Mouse (Mus musculus) heart, adult 2 months (tissue): ENCODE results near the gene Tbrg4. TPM values are rescaled to one million over a fixed set of nuclear protein-coding genes. Genes with fewer than 3 reads are reported as not detected.

Source experiments
- DNase-seq, 2 experiments: peaks; one replicate each; pipeline ENCODE4 v3.0.0; 2021
- H3K27ac ChIP-seq: fragments of 200-600 bp; 2 replicates; pipeline ENCODE4 v1.8.1; 2022
- H3K27me3 ChIP-seq: fragments of 200-500 bp; 2 replicates; pipeline ENCODE4 v1.6.1; 2012; ENCODE audit warnings: mild to moderate bottlenecking, low read length, inconsistent platforms, mixed read lengths; ENCODE audit not compliant: control insufficient read depth, insufficient read depth
- H3K36me3 ChIP-seq: fragments of 200-500 bp; 2 replicates; pipeline ENCODE4 v1.6.1; 2012; ENCODE audit warnings: low read length, inconsistent platforms; ENCODE audit not compliant: control insufficient read depth, insufficient read depth
- H3K4me1 ChIP-seq: fragments of 200-500 bp; 2 replicates; pipeline ENCODE4 v1.6.1; 2011; ENCODE audit warnings: low read length; ENCODE audit not compliant: control insufficient read depth, insufficient read depth
- H3K4me3 ChIP-seq: fragments of 200-600 bp; 2 replicates; pipeline ENCODE4 v1.8.1; 2022
- H3K79me2 ChIP-seq: fragments of 200-500 bp; replicated peaks from 2 replicates; pipeline ENCODE4 v1.6.1; 2012; ENCODE audit warnings: mild to moderate bottlenecking, inconsistent platforms, low read length, moderate library complexity, mixed read lengths; ENCODE audit not compliant: control insufficient read depth, insufficient read depth
- H3K9ac ChIP-seq: fragments of 200-500 bp; 2 replicates; pipeline ENCODE4 v1.6.1; 2012; ENCODE audit warnings: low read depth, mild to moderate bottlenecking, control low read depth, inconsistent platforms, low read length, mixed read lengths
- CTCF ChIP-seq: fragments of 200-600 bp; IDR thresholded peaks from 2 replicates; pipeline ENCODE4 v1.8.1; 2022; ENCODE audit warnings: antibody characterized with exemption, mild to moderate bottlenecking, moderate library complexity
- EP300 ChIP-seq: fragments of 200-500 bp; IDR thresholded peaks from 2 replicates; pipeline ENCODE4 v1.6.1; 2011; ENCODE audit warnings: low read depth, low read length, control low read depth; ENCODE audit not compliant: insufficient read depth
- POLR2A ChIP-seq: fragments of 200-500 bp; IDR thresholded peaks from 2 replicates; pipeline ENCODE4 v1.6.1; 2011; ENCODE audit warnings: mild to moderate bottlenecking, low read depth, low read length, control low read depth; ENCODE audit not compliant: insufficient read depth
- WGBS: fragments of 180-500 bp; shearing (Covaris S2); methylation state at CpG from one replicate; pipeline ENCODE4 v1.1.7; 2018; 5-methylcytosine and 5-hydroxymethylcytosine counted together
- intact Hi-C: fragments of 180-260 bp; cut with DNase I; formaldehyde crosslinking; loops from one replicate; pipeline ENCODE4 v1.15.1; 2025
- polyA plus RNA-seq: library from polyadenylated mRNA; depleted of rRNA; stranded (reverse); fragments of >200 nt; gene quantifications from 2 replicates; pipeline ENCODE4 v1.2.3, GENCODE M21; 2012
- total RNA-seq, 2 experiments: library from RNA; stranded (reverse); gene quantifications; 2 replicates each; pipeline ENCODE4 v1.2.3; 2021

Tbrg4 gene
- total and polyA plus RNA-seq, 3 experiments, result 85.1 to 110 (median 95.8) TPM

DNA sequence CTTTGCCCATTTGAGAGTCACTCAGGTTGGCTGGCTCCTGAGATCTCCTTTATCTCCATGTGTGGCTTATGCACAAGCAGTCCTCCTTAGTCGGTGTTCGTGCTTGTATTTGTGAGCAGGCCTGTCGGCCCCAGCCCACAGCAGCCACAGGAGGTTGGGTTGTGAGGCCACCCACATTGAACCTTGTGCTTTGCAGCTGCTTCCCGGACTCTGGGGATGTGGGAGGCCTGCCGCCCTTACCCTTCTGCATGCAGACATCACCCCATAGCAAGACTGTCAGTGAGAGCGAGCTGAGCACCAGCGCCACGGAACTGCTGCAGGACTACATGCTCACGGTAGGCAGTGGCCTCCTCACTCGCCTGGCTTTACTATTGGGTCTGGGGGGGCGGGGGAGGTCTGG is 32.5 kb downstream of the Tbrg4 start:
- H3K9ac ChIP-seq, result no peak overlapping the region
- intact Hi-C loops, result no loop called here
- H3K27me3 ChIP-seq, result no peaks in the 10 kb centered on the region
- 88% methylated on average over 11 of the region's 11 CpGs for WGBS
- no peak for DNase-seq
- no peak for TF ChIP-seq EP300
- TF ChIP-seq POLR2A, result no peak
- no peak for TF ChIP-seq CTCF
- H3K27ac ChIP-seq, result no peak overlapping the region
- H3K79me2 ChIP-seq, result no peaks in the 10 kb centered on the region
- H3K36me3 ChIP-seq, result no peaks in the 10 kb centered on the region
- H3K4me3 ChIP-seq, result no peak overlapping the region
- no peaks in the 10 kb centered on the region for H3K4me1 ChIP-seq

DNA sequence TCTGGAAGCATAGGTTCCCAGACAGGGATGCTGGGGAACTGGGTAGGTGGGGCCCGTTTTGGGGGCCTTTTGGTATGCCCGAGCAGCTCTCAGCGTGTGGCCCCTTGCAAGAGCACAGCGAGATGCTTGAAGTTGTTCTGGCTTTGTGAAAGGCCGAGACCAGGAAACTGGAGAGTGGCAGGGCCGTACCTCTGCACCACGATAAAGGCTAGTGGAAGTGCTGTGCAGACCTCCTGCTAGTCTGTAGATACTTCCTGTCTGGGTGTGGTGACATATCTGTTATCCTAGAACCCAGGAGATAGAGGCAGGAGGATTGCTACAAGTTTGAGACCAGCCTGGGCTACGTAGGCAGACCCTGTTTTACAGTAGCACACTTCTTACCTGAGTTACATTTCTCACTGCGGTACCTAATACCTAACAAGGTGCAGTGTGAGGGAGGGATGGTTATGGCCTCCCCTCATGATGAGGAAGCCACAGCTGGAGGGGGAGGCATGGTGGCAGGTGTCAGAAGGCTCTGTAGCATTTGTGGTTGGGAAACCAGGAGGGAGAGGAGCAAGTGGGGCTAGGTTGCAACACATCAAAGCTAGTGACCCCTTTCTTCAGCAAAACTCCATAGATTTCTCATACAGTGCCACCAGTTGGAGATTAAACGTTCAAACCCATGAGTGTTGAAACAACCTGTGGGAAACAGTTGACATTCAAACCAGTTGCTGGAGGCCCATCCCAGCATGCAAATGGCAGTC is 34.8 kb downstream of the Tbrg4 start:
- H3K36me3 ChIP-seq, result peaks cover 4% of the 10 kb centered on the region; the same call in 1 of the 2 replicates
- H3K4me1 ChIP-seq, result peaks cover 3% of the 10 kb centered on the region; the same call in 1 of the 2 replicates
- no peak overlapping the region for H3K4me3 ChIP-seq
- no peak overlapping the region for H3K27ac ChIP-seq
- no peaks in the 10 kb centered on the region for H3K27me3 ChIP-seq
- TF ChIP-seq CTCF, result no peak
- no peak for DNase-seq
- H3K79me2 ChIP-seq, result no peaks in the 10 kb centered on the region
- WGBS, result 85% methylated on average over 10 of the region's 10 CpGs
- intact Hi-C loops, result no loop called here
- H3K9ac ChIP-seq, result no peak overlapping the region

DNA sequence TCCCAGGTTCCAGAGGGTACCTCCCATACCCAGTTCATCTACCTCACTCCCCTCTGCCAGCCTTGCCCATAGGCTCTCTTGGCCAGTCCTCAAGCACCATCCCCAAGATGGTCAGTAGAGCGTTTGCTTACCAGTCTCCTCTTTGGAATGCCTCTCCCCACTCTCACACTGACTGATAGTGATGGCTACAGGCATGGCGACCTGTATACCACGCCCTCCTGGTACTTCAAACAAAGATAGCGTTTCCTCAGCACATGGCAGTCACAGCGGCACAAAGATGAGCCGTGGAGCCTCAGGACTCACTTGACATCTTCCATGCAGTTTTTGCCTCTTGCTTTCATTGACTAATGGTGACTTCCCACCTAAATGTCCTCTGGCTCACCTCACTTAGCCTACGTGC is 36.0 kb downstream of the Tbrg4 start:
- Histone ChIP-seq H3K27me3 (no peaks in the 10 kb centered on the region), H3K27ac (no peak overlapping the region), H3K36me3 (peaks cover 4% of the 10 kb centered on the region; the same call in 1 of the 2 replicates), H3K4me1 (peaks cover 6% of the 10 kb centered on the region), H3K4me3 (no peak overlapping the region), H3K79me2 (no peaks in the 10 kb centered on the region), H3K9ac (no peak overlapping the region)
- intact Hi-C loops, result loop anchor here (5.0 kb wide), 1 partner anchor 43 kb away; the partner anchor contains the start of gene Ccm2
- 88% methylated on average over 7 of the region's 7 CpGs for WGBS
- TF ChIP-seq CTCF, result no peak
- TF ChIP-seq EP300, result no peak
- no peak for DNase-seq

DNA sequence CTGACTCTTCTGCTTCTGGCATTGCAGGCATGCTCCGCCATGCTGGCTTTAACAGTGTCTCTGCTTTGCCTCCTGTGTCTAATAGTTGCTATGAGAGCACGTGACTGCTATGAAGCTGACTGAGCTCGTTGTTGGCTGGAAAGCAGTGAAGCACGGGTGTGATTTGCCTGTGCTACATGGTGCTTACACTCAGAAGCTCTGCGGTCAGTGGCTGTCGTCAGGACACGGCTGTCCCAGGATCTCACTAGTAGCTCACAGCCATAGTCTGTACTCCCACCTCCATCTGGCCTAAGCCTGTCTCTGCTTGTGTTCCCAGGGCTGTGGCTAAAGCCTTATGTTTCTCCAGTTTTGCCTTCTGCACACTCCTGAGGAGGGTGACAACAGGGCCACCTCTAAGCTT is 37.6 kb downstream of the Tbrg4 start:
- WGBS, result 89% methylated on average over 7 of the region's 7 CpGs
- Histone ChIP-seq H3K27me3 (no peaks in the 10 kb centered on the region), H3K4me1 (peaks cover 6% of the 10 kb centered on the region), H3K79me2 (no peaks in the 10 kb centered on the region), H3K9ac (no peak overlapping the region), H3K27ac (no peak overlapping the region), H3K4me3 (no peak overlapping the region), H3K36me3 (peaks cover 4% of the 10 kb centered on the region; the same call in 1 of the 2 replicates)
- TF ChIP-seq CTCF (no peak), EP300 (no peak), POLR2A (no peak)
- DNase-seq, result no peak
- intact Hi-C loops, result loop anchor here (5.0 kb wide), 1 partner anchor 41 kb away; the partner anchor contains the start of gene Ccm2

DNA sequence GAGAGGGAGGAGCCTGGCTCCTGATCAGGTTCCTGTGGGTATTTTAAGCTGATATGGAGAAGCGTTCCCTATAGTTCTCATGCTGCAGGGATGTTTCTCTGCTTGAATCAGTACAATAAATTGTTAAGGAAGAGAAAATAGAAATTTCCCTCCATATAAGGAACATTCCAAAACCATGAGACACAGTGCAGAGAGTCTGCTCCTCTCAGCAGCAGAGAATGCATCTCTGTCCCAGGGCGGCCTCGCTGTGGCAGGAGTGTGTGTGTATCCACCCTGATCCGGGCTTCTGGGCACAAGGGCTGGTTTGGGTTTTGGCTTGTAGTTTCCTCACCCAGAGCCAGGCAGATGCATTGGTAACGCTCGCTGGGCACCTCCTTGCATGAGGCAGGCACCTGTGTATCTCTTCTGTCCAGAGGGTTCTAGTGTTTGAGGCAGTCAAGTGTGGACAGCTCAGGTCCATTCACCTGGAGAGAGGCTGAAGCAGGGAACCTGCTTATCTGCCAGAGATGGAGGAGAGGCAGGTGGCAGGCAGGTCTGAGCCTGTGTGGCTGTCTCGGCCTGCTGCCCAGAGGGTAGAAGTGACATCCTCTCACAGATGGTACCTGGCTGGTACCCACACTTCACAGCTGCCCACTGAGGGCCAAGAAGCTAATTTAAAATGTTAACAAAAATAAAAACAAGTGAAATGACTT is 38.5 kb downstream of the Tbrg4 start:
- Histone ChIP-seq H3K9ac (no peak overlapping the region), H3K79me2 (no peaks in the 10 kb centered on the region), H3K4me1 (peaks cover 6% of the 10 kb centered on the region), H3K27me3 (no peaks in the 10 kb centered on the region), H3K4me3 (no peak overlapping the region), H3K36me3 (peaks cover 4% of the 10 kb centered on the region; the same call in 1 of the 2 replicates), H3K27ac (no peak overlapping the region; the same call in 1 of the 2 replicates)
- intact Hi-C loops, result loop anchor here (5.0 kb wide), 1 partner anchor 40 kb away; the partner anchor contains the start of gene Ccm2
- no peak for DNase-seq
- WGBS, result 74% methylated on average over 7 of the region's 7 CpGs
- TF ChIP-seq POLR2A (no peak), EP300 (no peak), CTCF (no peak)

DNA sequence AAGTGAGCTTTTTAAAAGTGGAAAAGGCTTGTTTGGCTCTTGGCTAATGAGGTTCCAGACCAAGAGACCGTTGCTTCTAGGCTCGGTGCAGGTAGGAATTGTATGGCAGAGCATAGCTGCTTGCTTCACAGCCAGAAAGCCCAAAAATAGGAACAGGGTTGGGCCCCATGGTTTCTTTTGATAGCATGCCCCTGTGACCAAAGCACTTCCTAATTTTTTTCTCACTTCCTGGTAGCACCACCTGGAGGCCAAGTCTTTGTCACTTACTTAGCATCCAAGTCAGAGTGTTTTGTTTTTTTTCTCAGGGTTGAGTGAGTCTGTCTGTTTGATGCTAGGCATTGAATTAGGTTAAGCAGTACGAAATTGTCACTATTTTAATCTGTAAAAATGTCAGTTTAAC is 39.2 kb downstream of the Tbrg4 start:
- no peak overlapping the region for H3K9ac ChIP-seq
- WGBS, result 27% methylated on average over 3 of the region's 3 CpGs
- intact Hi-C loops, result loop anchor here (5.0 kb wide), 1 partner anchor 39 kb away; the partner anchor contains the start of gene Ccm2
- TF ChIP-seq EP300 (no peak), CTCF (peak; percentile 60), POLR2A (no peak)
- no peak for DNase-seq
- H3K4me3 ChIP-seq, result no peak overlapping the region
- peak overlapping the region; percentile 26; the same call in 1 of the 2 replicates for H3K27ac ChIP-seq
- no peaks in the 10 kb centered on the region for H3K79me2 ChIP-seq
- H3K4me1 ChIP-seq, result peaks cover 6% of the 10 kb centered on the region
- peaks cover 4% of the 10 kb centered on the region; the same call in 1 of the 2 replicates for H3K36me3 ChIP-seq
- H3K27me3 ChIP-seq, result no peaks in the 10 kb centered on the region
